Comparison of ENCODE assay signal across 8 mouse cellular contexts in genomic region chr9:110243221-110243833, GRCm38 (mm10). TPM values are rescaled to one million over a fixed set of nuclear protein-coding genes. Genes with fewer than 3 reads are reported as not detected.
DNase-seq lines count a peak whose midpoint lies in the region; ATAC-seq and TF ChIP-seq lines count a peak whose summit lies in the region.

Gene Cspg5, plus strand, starts transcription at chr9:110243783.

- in situ Hi-C loops in ES-E14 (cut with MboI; ENCODE audit: low sequenced_read_pairs in 2 of 2, unreplicated experiment in 2 of 2), result no loop called here

- H3K4me1 ChIP-seq in ES-E14 (ENCODE audit: control insufficient read depth in 2 of 2, insufficient read depth in 2 of 2, low read length in 2 of 2, poor library complexity in 1 of 2), result peaks cover 3 to 16% of the 10 kb centered on the region in 2 experiments
- peaks cover 19% of the 10 kb centered on the region for H3K4me1 ChIP-seq in hindbrain, embryonic 12.5 days
- peaks cover 21% of the 10 kb centered on the region for H3K4me1 ChIP-seq in liver, embryonic 13.5 days (replicated peaks)

- H3K4me3 ChIP-seq in ES-E14 (ENCODE audit: insufficient read depth in 1 of 2, low read depth in 1 of 2, low read length in 2 of 2, poor library complexity in 1 of 2, severe bottlenecking in 1 of 2), result peak within 1 kb of the TSS; percentile 79 to 80
- H3K4me3 ChIP-seq in hindbrain, embryonic 12.5 days, result peak within 1 kb of the TSS; percentile 74
- H3K4me3 ChIP-seq in liver, embryonic 13.5 days (replicated peaks), result peak within 1 kb of the TSS; percentile 66

- peak within 1 kb of the TSS; percentile 81; the same call in 1 of the 2 replicates for H3K9ac ChIP-seq in ES-E14 (ENCODE audit: insufficient read depth, low read depth, low read length, poor library complexity, severe bottlenecking)
- peak within 1 kb of the TSS; percentile 78 for H3K9ac ChIP-seq in hindbrain, embryonic 12.5 days
- H3K9ac ChIP-seq in liver, embryonic 13.5 days, result no peak within 1 kb of the TSS

- intact Hi-C loops in heart, postnatal 14 days (cut with DNase I), result no loop called here

- H3K27ac ChIP-seq in ES-E14 (ENCODE audit: insufficient read depth, low read depth, low read length, poor library complexity, severe bottlenecking), result no peak within 1 kb of the TSS
- H3K27ac ChIP-seq in hindbrain, embryonic 12.5 days, result no peak within 1 kb of the TSS
- no peak within 1 kb of the TSS for H3K27ac ChIP-seq in liver, embryonic 13.5 days

- H3K9me3 ChIP-seq in ES-E14 (ENCODE audit: control insufficient read depth, insufficient read depth, low read depth, low read length), result no peaks in the 10 kb centered on the region
- no peaks in the 10 kb centered on the region for H3K9me3 ChIP-seq in hindbrain, embryonic 12.5 days (replicated peaks)
- H3K9me3 ChIP-seq in liver, embryonic 13.5 days (replicated peaks), result no peaks in the 10 kb centered on the region

- H3K4me2 ChIP-seq in hindbrain, embryonic 12.5 days (replicated peaks), result peak within 1 kb of the TSS; percentile 97
- peak within 1 kb of the TSS; percentile 93 for H3K4me2 ChIP-seq in liver, embryonic 13.5 days

- peak; percentile 79 for DNase-seq in heart, adult 11 months
- no peak for DNase-seq in heart, postnatal 14 days
- DNase-seq in ES-E14 (ENCODE audit: low read depth, low spot score), result no peak
- no peak for DNase-seq in liver, embryonic 13.5 days
- no peak for DNase-seq in cerebellum, postnatal 14 days
- DNase-seq in gastrocnemius, postnatal 25 days, result no peak
- DNase-seq in cerebellum, adult 8-10 months, result no peak

- H3K36me3 ChIP-seq in ES-E14 (ENCODE audit: control insufficient read depth, insufficient read depth, low read length, poor library complexity, severe bottlenecking), result no peaks in the 10 kb centered on the region
- H3K36me3 ChIP-seq in hindbrain, embryonic 12.5 days, result peaks cover 29% of the 10 kb centered on the region
- H3K36me3 ChIP-seq in liver, embryonic 13.5 days, result peaks cover 3% of the 10 kb centered on the region

- ATAC-seq in hindbrain, embryonic 12.5 days (ENCODE audit: low FRiP score), result no peak
- ATAC-seq in liver, embryonic 13.5 days (ENCODE audit: low read depth), result no peak

- 86% methylated on average over 7 of the region's 7 CpGs for WGBS in hindbrain, embryonic 12.5 days
- WGBS in liver, embryonic 13.5 days (ENCODE audit: insufficient replicate concordance), result 50% methylated on average over 7 of the region's 7 CpGs

- H3K27me3 ChIP-seq in hindbrain, embryonic 12.5 days, result peaks cover 3% of the 10 kb centered on the region; the same call in 1 of the 2 replicates
- peaks cover 58% of the 10 kb centered on the region for H3K27me3 ChIP-seq in liver, embryonic 13.5 days

TF ChIP-seq in ES-E14, 5 proteins besides CTCF, POLR2A, EP300 and RAD21:
- TF ChIP-seq CHD2 (IDR thresholded peaks at IDR 0.05; ENCODE audit: low read depth, low read length) (no peak), MAFK (IDR thresholded peaks at IDR 0.05; ENCODE audit: insufficient read depth, low read depth, low read length) (no peak), HCFC1 (IDR thresholded peaks at IDR 0.05; ENCODE audit: borderline replicate concordance, insufficient read depth, low read length) (no peak), ZNF384 (IDR thresholded peaks at IDR 0.05; ENCODE audit: low read depth, low read length) (no peak), ZC3H11A (IDR thresholded peaks at IDR 0.05; ENCODE audit: borderline replicate concordance, low read depth, low read length) (no peak)

RNA-seq across cellular contexts. Expression of gene Cspg5, which starts in this region (rescaled TPM):
- under 1 TPM; 0.32 to 0.41 TPM for total RNA-seq in heart, postnatal 14 days (2021)
- total RNA-seq in ES-E14 (2012; rRNA removed), result 3.3 and 8.4 TPM in 2 replicates
- 27.3 and 27.7 TPM in 2 replicates for polyA plus RNA-seq in hindbrain, embryonic 12.5 days (2016; fragmentation: Nextera tagmentation; extraction: Ambion mirVana)
- polyA plus RNA-seq in liver, embryonic 13.5 days (2015; fragmentation: Nextera tagmentation; extraction: Ambion mirVana), result 0.20 and 0.27 TPM in 2 replicates
- total RNA-seq in gastrocnemius, postnatal 25 days (2021), result under 1 TPM; 0.19 to 0.31 TPM

Comparison
In these comparisons a context has a peak if more than half of its experiments do, and no peak if none do; other contexts are left out.
1. RNA of gene Cspg5 (polyA plus RNA-seq): 27.3 to 27.7 TPM in hindbrain, embryonic 12.5 days; 0.20 to 0.27 TPM in liver, embryonic 13.5 days; every median in the first group is over 10 times any median in the second.
2. Peak in every context shown above with its lines, with median percentiles within 50 percentile points of each other: H3K4me3 ChIP-seq.